8 mouse cellular contexts compared by ENCODE assay signal in genomic region chr7:30309395-30310129, GRCm38 (mm10). TPM values are rescaled to one million over a fixed set of nuclear protein-coding genes. Genes with fewer than 3 reads are reported as not detected.
DNase-seq lines count a peak whose midpoint lies in the region; ATAC-seq and TF ChIP-seq lines count a peak whose summit lies in the region.

No protein-coding gene starts in this region.

- H3K36me3 ChIP-seq in spleen, adult 2 months (ENCODE audit: control insufficient read depth, insufficient read depth, low read length) = peaks cover 3% of the 10 kb centered on the region
- peaks cover 3% of the 10 kb centered on the region; the same call in 1 of the 2 replicates for H3K36me3 ChIP-seq in liver, embryonic 11.5 days (ENCODE audit: control insufficient read depth, insufficient read depth, low read length)

- H3K4me3 ChIP-seq in cerebellum, adult 2 months (replicated peaks; ENCODE audit: insufficient read depth, low read depth, low read length) = peak overlapping the region; percentile 80
- peak overlapping the region; percentile 70 for H3K4me3 ChIP-seq in spleen, adult 2 months (ENCODE audit: extremely low read depth, insufficient read depth, insufficient read length)
- H3K4me3 ChIP-seq in liver, embryonic 11.5 days (ENCODE audit: low read depth, low read length) = peak overlapping the region; percentile 63

- WGBS in cerebellum, adult 2 months = 56% methylated on average over 15 of the region's 15 CpGs
- 64% methylated on average over 15 of the region's 15 CpGs for WGBS in spleen, adult 2 months
- 58% methylated on average over 15 of the region's 15 CpGs for WGBS in liver, embryonic 11.5 days

- TF ChIP-seq CTCF in cerebellum, adult 2 months (IDR thresholded peaks at IDR 0.05; ENCODE audit: borderline replicate concordance, insufficient read depth, low read depth, low read length) = no peak
- TF ChIP-seq CTCF in spleen, adult 2 months (IDR thresholded peaks at IDR 0.05; ENCODE audit: extremely low read depth, insufficient read depth, insufficient read length, insufficient replicate concordance) = no peak

- peak overlapping the region; percentile 95 for H3K4me2 ChIP-seq in liver, embryonic 11.5 days

- H3K9me3 ChIP-seq in liver, embryonic 11.5 days (ENCODE audit: control insufficient read depth, low read length) = no peaks in the 10 kb centered on the region

- no peak for ATAC-seq in liver, embryonic 11.5 days (replicated peaks; ENCODE audit: low FRiP score)

- DNase-seq in cerebellum, adult 2 months = no peak
- no peak for DNase-seq in cerebellum, postnatal 14 days
- DNase-seq in spleen, adult 2 months (ENCODE audit: low read depth in 1 of 2, low spot score in 2 of 2) = no peak
- DNase-seq in spleen, adult 18-20 months = no peak
- no peak for DNase-seq in liver, embryonic 11.5 days (ENCODE audit: low spot score)
- DNase-seq in adrenal gland, postnatal 4 days (ENCODE audit: low spot score in 2 of 2) = no peak
- no peak for DNase-seq in adrenal gland, adult 18-20 months (ENCODE audit: low spot score in 2 of 2)
- no peak for DNase-seq in right cerebral cortex, adult 2 months (ENCODE audit: low spot score in 2 of 2)

- H3K27ac ChIP-seq in cerebellum, adult 2 months (ENCODE audit: insufficient read depth, low read length) = no peak overlapping the region
- H3K27ac ChIP-seq in spleen, adult 2 months (ENCODE audit: insufficient read depth, low read length) = no peak overlapping the region
- H3K27ac ChIP-seq in liver, embryonic 11.5 days (ENCODE audit: low read depth, low read length) = no peak overlapping the region

- TF ChIP-seq POLR2A in cerebellum, adult 2 months (IDR thresholded peaks at IDR 0.05; ENCODE audit: borderline replicate concordance, insufficient read depth, low read length) = no peak
- no peak for TF ChIP-seq POLR2A in spleen, adult 2 months (IDR thresholded peaks at IDR 0.05; ENCODE audit: low read depth, low read length)

- no peaks in the 10 kb centered on the region for H3K27me3 ChIP-seq in cerebellum, adult 2 months (ENCODE audit: control insufficient read depth, insufficient read depth, low read length)
- H3K27me3 ChIP-seq in spleen, adult 2 months (ENCODE audit: control insufficient read depth, insufficient read depth, low read length) = no peaks in the 10 kb centered on the region
- no peaks in the 10 kb centered on the region for H3K27me3 ChIP-seq in liver, embryonic 11.5 days (replicated peaks; ENCODE audit: control insufficient read depth, insufficient read depth, low read length)

- peak overlapping the region; percentile 65 for H3K9ac ChIP-seq in liver, embryonic 11.5 days (ENCODE audit: low read depth, low read length)

- H3K4me1 ChIP-seq in cerebellum, adult 2 months (ENCODE audit: control insufficient read depth, insufficient read depth, low read length) = peaks cover 11% of the 10 kb centered on the region
- H3K4me1 ChIP-seq in spleen, adult 2 months (ENCODE audit: control insufficient read depth, insufficient read depth, insufficient read length) = peaks cover 3% of the 10 kb centered on the region; the same call in 1 of the 2 replicates
- H3K4me1 ChIP-seq in liver, embryonic 11.5 days (replicated peaks; ENCODE audit: control insufficient read depth, insufficient read depth, low read length) = peaks cover 18% of the 10 kb centered on the region

RNA-seq across cellular contexts. Expression of gene Alkbh6, which starts 1.0 kb away (rescaled TPM):
- polyA plus RNA-seq in cerebellum, adult 2 months (2012; rRNA removed) = 197 and 214 TPM in 2 replicates
- polyA plus RNA-seq in spleen, adult 2 months (2012; rRNA removed) = 86.3 and 144 TPM in 2 replicates
- 38.7 and 43.4 TPM in 2 replicates for polyA plus RNA-seq in liver, embryonic 11.5 days (2014; fragmentation: Nextera tagmentation; extraction: Ambion mirVana)
- total RNA-seq in adrenal gland, postnatal 4 days (2021) = 10 to 100 TPM; 58.1 to 59.4 TPM
- total RNA-seq in adrenal gland, adult 18-20 months (2021) = 10 to 100 TPM; 56.3 to 74.8 TPM

RNA-seq across cellular contexts. Expression of gene Syne4, which starts 5.0 kb away (rescaled TPM):
- 63.4 and 63.8 TPM in 2 replicates for polyA plus RNA-seq in cerebellum, adult 2 months (2012; rRNA removed)
- polyA plus RNA-seq in spleen, adult 2 months (2012; rRNA removed) = 14.7 and 21.1 TPM in 2 replicates
- polyA plus RNA-seq in liver, embryonic 11.5 days (2014; fragmentation: Nextera tagmentation; extraction: Ambion mirVana) = 25.6 and 28.9 TPM in 2 replicates
- total RNA-seq in adrenal gland, postnatal 4 days (2021) = 10 to 100 TPM; 40.1 to 60.6 TPM
- total RNA-seq in adrenal gland, adult 18-20 months (2021) = 10 to 100 TPM; 21.8 to 31.5 TPM

RNA-seq across cellular contexts. Expression of gene E130208F15Rik, which starts 12.0 kb away (rescaled TPM):
- 0.57 and 0.73 TPM in 2 replicates for polyA plus RNA-seq in cerebellum, adult 2 months (2012; rRNA removed)
- polyA plus RNA-seq in spleen, adult 2 months (2012; rRNA removed) = 0.58 and 0.89 TPM in 2 replicates
- not detected in 2 replicates for polyA plus RNA-seq in liver, embryonic 11.5 days (2014; fragmentation: Nextera tagmentation; extraction: Ambion mirVana)
- total RNA-seq in adrenal gland, postnatal 4 days (2021) = 1 to 10 TPM; 1.4 to 1.7 TPM
- total RNA-seq in adrenal gland, adult 18-20 months (2021) = 1 to 10 TPM in 1 of 2 experiments, under 1 TPM in 1; 0.63 to 1.0 TPM

RNA-seq across cellular contexts. Expression of gene Sdhaf1, which starts 14.1 kb away (rescaled TPM):
- 21.9 and 23.8 TPM in 2 replicates for polyA plus RNA-seq in cerebellum, adult 2 months (2012; rRNA removed)
- polyA plus RNA-seq in spleen, adult 2 months (2012; rRNA removed) = 13.4 and 25.8 TPM in 2 replicates
- polyA plus RNA-seq in liver, embryonic 11.5 days (2014; fragmentation: Nextera tagmentation; extraction: Ambion mirVana) = 13.5 and 14.6 TPM in 2 replicates
- total RNA-seq in adrenal gland, postnatal 4 days (2021) = 10 to 100 TPM; 12.4 to 15.0 TPM
- 10 to 100 TPM in 1 of 2 experiments, 1 to 10 TPM in 1; 8.8 to 12.0 TPM for total RNA-seq in adrenal gland, adult 18-20 months (2021)

RNA-seq across cellular contexts. Expression of gene Clip3, which starts 18.0 kb away (rescaled TPM):
- 726 and 810 TPM in 2 replicates for polyA plus RNA-seq in cerebellum, adult 2 months (2012; rRNA removed)
- polyA plus RNA-seq in spleen, adult 2 months (2012; rRNA removed) = 10.0 and 13.2 TPM in 2 replicates
- 16.3 and 17.6 TPM in 2 replicates for polyA plus RNA-seq in liver, embryonic 11.5 days (2014; fragmentation: Nextera tagmentation; extraction: Ambion mirVana)
- total RNA-seq in adrenal gland, postnatal 4 days (2021) = 10 to 100 TPM; 50.8 to 59.8 TPM
- total RNA-seq in adrenal gland, adult 18-20 months (2021) = 10 to 100 TPM; 22.6 to 24.3 TPM
